Mouse (Mus musculus) heart, embryonic 15.5 days (tissue): ENCODE measurements at regions not wholly inside any gene's neighbourhood (a gene's known extent, or its start where the extent isn't known, plus 50 kb on each side); places are given as distances from the start of the nearest gene placed in this dataset.

ENCODE experiments used
- ATAC-seq: fragments of 200-750 bp; cut with Nextera tagmentation; replicated peaks from 2 replicates; pipeline ENCODE4 v1.8.0; 2017; ENCODE audit warnings: low read depth, moderate TSS enrichment; ENCODE audit not compliant: insufficient number of reproducible peaks, insufficient read depth, low FRiP score
- H3K27ac ChIP-seq: fragments of 300-500 bp; sonication (generic); 2 replicates; pipeline ENCODE4 v1.5.1; 2015; ENCODE audit warnings: mild to moderate bottlenecking, inconsistent platforms
- H3K27me3 ChIP-seq: fragments of 300-500 bp; sonication (generic); 2 replicates; pipeline ENCODE4 v1.6.1; 2015; ENCODE audit warnings: inconsistent platforms
- H3K36me3 ChIP-seq: fragments of 300-500 bp; sonication (generic); 2 replicates; pipeline ENCODE4 v1.6.1; 2015; ENCODE audit warnings: mild to moderate bottlenecking, inconsistent platforms
- H3K4me1 ChIP-seq: fragments of 300-500 bp; sonication (generic); replicated peaks from 2 replicates; pipeline ENCODE4 v1.6.1; 2015; ENCODE audit warnings: inconsistent platforms
- H3K4me2 ChIP-seq: fragments of 300-500 bp; sonication (generic); 2 replicates; pipeline ENCODE4 v1.6.1; 2015; ENCODE audit warnings: inconsistent platforms, mild to moderate bottlenecking, moderate library complexity
- H3K4me3 ChIP-seq: fragments of 300-500 bp; sonication (generic); 2 replicates; pipeline ENCODE4 v1.5.1; 2015; ENCODE audit warnings: mild to moderate bottlenecking, inconsistent platforms
- H3K9ac ChIP-seq: fragments of 300-500 bp; sonication (generic); 2 replicates; pipeline ENCODE4 v1.6.1; 2015; ENCODE audit warnings: mild to moderate bottlenecking, inconsistent platforms
- H3K9me3 ChIP-seq: fragments of 300-500 bp; sonication (generic); replicated peaks from 2 replicates; pipeline ENCODE4 v1.6.1; 2016; ENCODE audit warnings: inconsistent platforms
- WGBS: fragments of 180-500 bp; shearing (Covaris S2); methylation state at CpG from one replicate; pipeline ENCODE4 v1.1.7; 2015; ENCODE audit warnings: mixed read lengths; 5-methylcytosine and 5-hydroxymethylcytosine counted together

GRCm38 (mm10) chr9:61561551-61561950, 189.4 kb downstream of the Tle3 start:
- Histone ChIP-seq H3K27me3 (peaks cover 23% of the 10 kb centered on the region), H3K9ac (no peak overlapping the region), H3K9me3 (no peaks in the 10 kb centered on the region), H3K36me3 (no peaks in the 10 kb centered on the region), H3K4me1 (no peaks in the 10 kb centered on the region), H3K27ac (no peak overlapping the region), H3K4me3 (no peak overlapping the region), H3K4me2 (no peak overlapping the region)
- no peak for ATAC-seq
- 38% methylated on average over 8 of the region's 8 CpGs for WGBS

DNA sequence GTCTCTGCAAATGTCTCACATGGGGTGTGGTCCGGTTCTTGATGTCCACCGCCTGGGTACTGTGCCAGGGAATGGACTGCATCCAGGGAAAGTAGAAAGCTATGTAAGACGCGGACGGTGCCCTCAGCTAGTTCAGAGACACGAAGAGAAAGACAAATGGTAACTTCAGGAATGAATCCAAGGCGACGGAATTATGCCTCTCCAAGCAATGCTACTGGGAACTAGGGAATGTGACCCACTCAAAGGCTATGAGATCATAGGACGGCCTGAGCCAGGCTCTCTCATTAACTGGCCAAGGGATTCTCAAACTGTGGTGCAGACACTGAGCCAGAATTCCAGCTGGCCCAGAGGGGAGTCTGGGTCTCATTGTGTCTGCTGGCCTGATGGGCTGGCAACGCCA, 186.5 kb downstream of the Tle3 start:
- H3K4me1 ChIP-seq = no peaks in the 10 kb centered on the region
- H3K4me3 ChIP-seq = no peak overlapping the region
- no peak overlapping the region for H3K27ac ChIP-seq
- H3K4me2 ChIP-seq = no peak overlapping the region
- H3K9me3 ChIP-seq = no peaks in the 10 kb centered on the region
- H3K36me3 ChIP-seq = no peaks in the 10 kb centered on the region
- WGBS = 75% methylated on average over 10 of the region's 10 CpGs
- no peak overlapping the region for H3K9ac ChIP-seq
- peaks cover 23% of the 10 kb centered on the region for H3K27me3 ChIP-seq
- ATAC-seq = no peak

DNA sequence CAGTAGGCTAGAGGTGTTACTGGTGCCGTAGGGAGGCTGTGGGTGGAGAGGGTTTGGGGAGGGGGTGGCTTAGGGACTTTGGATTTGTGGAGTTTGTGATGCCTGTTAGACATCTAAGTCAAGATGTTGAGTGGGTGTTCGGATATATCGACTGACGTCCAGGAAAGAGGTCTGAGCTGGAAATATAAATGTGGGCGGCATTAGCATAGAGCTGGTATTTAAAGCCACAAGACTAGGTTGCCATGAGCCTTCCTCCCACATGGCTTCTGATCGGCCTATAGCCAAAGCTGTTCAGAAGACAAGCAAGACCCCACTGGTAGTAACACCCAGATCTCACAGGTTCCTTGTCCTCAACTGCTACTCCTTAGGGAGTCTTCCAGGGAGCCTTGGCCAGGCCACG, 184.9 kb downstream of the Tle3 start:
- ATAC-seq = no peak
- H3K9me3 ChIP-seq = no peaks in the 10 kb centered on the region
- no peak overlapping the region for H3K9ac ChIP-seq
- 84% methylated on average over 7 of the region's 7 CpGs for WGBS
- H3K4me3 ChIP-seq = no peak overlapping the region
- H3K4me2 ChIP-seq = no peak overlapping the region
- no peaks in the 10 kb centered on the region for H3K36me3 ChIP-seq
- no peak overlapping the region for H3K27ac ChIP-seq
- no peaks in the 10 kb centered on the region for H3K4me1 ChIP-seq
- H3K27me3 ChIP-seq = peaks cover 17% of the 10 kb centered on the region

GRCm38 (mm10) chr9:61555173-61555572, 183.0 kb downstream of the Tle3 start:
- no peaks in the 10 kb centered on the region for H3K9me3 ChIP-seq
- no peak overlapping the region for H3K4me3 ChIP-seq
- no peak overlapping the region for H3K4me2 ChIP-seq
- H3K36me3 ChIP-seq = no peaks in the 10 kb centered on the region
- H3K27me3 ChIP-seq = peaks cover 11% of the 10 kb centered on the region; the same call in 1 of the 2 replicates
- WGBS = 87% methylated on average over 8 of the region's 8 CpGs
- ATAC-seq = no peak
- H3K27ac ChIP-seq = no peak overlapping the region
- no peaks in the 10 kb centered on the region for H3K4me1 ChIP-seq
- H3K9ac ChIP-seq = no peak overlapping the region

DNA sequence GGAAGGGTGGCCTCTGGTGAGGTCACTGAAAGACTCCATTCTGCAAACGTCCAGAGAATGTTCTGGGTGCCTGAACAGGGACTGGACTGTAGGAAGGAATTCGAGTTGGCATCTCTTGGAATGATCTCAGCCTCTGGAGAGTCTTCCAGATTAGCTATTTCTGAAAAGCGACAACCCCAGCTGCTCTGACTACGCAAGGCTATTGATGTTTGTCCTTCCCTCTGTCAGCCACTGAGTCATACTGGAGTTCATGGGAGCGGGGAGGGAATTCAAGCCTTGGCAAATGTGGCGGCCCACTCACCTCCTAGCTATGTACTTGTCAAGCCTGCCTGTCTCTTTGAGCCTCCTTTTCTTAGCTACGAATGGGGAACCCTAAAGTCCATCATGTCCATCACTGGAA, 182.4 kb downstream of the Tle3 start:
- Histone ChIP-seq H3K27me3 (peaks cover 11% of the 10 kb centered on the region; the same call in 1 of the 2 replicates), H3K9ac (no peak overlapping the region), H3K9me3 (no peaks in the 10 kb centered on the region), H3K4me1 (no peaks in the 10 kb centered on the region), H3K4me2 (no peak overlapping the region), H3K4me3 (no peak overlapping the region), H3K27ac (no peak overlapping the region), H3K36me3 (no peaks in the 10 kb centered on the region)
- ATAC-seq = no peak
- 63% methylated on average over 7 of the region's 7 CpGs for WGBS

DNA sequence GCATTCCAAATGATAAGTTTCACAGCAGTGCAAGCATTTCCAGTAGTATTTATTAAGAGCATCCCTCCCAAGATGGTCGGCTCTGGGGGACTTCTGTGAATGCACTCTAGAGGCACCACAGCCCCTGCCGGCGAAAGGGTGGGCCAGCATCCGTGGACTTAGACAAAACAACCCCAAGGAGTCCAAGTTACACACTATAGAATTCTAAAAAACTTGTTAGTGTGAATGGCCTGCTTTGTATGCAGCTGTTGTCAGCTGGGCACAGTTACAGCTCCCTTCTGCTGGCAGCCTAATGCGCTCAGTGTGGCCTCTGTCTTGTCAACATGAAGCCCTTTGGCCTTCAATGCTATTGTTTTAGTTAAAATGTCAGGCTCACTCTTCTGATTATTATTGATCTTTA, 181.5 kb downstream of the Tle3 start:
- H3K9ac ChIP-seq = no peak overlapping the region
- ATAC-seq = no peak
- no peaks in the 10 kb centered on the region for H3K36me3 ChIP-seq
- H3K4me3 ChIP-seq = no peak overlapping the region
- WGBS = 71% methylated on average over 5 of the region's 5 CpGs
- no peaks in the 10 kb centered on the region for H3K9me3 ChIP-seq
- peaks cover 11% of the 10 kb centered on the region; the same call in 1 of the 2 replicates for H3K27me3 ChIP-seq
- no peaks in the 10 kb centered on the region for H3K4me1 ChIP-seq
- H3K27ac ChIP-seq = no peak overlapping the region
- H3K4me2 ChIP-seq = no peak overlapping the region

GRCm38 (mm10) chr9:61551361-61551760, 179.2 kb downstream of the Tle3 start:
- no peak for ATAC-seq
- H3K4me2 ChIP-seq = no peak overlapping the region
- H3K4me1 ChIP-seq = no peaks in the 10 kb centered on the region
- peaks cover 8% of the 10 kb centered on the region; the same call in 1 of the 2 replicates for H3K27me3 ChIP-seq
- H3K9ac ChIP-seq = no peak overlapping the region
- H3K36me3 ChIP-seq = no peaks in the 10 kb centered on the region
- H3K4me3 ChIP-seq = no peak overlapping the region
- H3K27ac ChIP-seq = no peak overlapping the region
- no peaks in the 10 kb centered on the region for H3K9me3 ChIP-seq
- WGBS = 46% methylated on average over 9 of the region's 9 CpGs

- Histone ChIP-seq H3K9ac (no peak overlapping the region), H3K4me3 (no peak overlapping the region), H3K4me1 (no peaks in the 10 kb centered on the region), H3K36me3 (no peaks in the 10 kb centered on the region), H3K9me3 (no peaks in the 10 kb centered on the region), H3K27me3 (peaks cover 8% of the 10 kb centered on the region; the same call in 1 of the 2 replicates), H3K27ac (no peak overlapping the region), H3K4me2 (no peak overlapping the region)
- WGBS = 90% methylated on average over 3 of the region's 3 CpGs
- no peak for ATAC-seq
Observed at GRCm38 (mm10) chr9:61550326-61550725, 178.2 kb downstream of the Tle3 start.

DNA sequence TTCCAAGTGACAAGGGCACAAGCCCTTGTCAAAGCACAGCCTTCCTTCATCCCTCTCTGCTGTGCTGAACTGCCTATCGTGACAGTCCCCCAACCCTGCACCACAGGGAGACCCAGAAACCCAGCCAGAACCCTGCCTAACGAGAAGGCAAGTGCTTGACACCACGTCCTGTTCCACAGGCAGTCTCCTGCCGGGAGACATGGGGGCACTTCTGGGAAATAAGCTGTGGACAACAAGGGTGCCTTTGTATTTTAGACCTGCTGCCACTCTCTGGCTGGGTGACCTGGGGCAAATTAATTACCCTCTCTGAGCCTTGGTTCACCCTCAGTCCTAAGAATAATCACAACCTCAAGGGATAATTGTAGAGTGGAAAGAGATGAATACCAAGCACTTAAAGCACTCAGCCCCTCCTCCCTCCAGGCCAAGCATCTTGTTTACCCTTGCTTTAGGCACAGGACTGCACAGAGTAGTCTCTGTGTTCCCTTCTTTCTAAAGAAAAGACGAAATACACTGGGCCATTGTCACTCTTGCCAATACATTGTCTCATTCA, 177.6 kb downstream of the Tle3 start:
- Histone ChIP-seq H3K4me1 (no peaks in the 10 kb centered on the region), H3K9me3 (no peaks in the 10 kb centered on the region), H3K27me3 (peaks cover 8% of the 10 kb centered on the region; the same call in 1 of the 2 replicates), H3K4me3 (no peak overlapping the region), H3K36me3 (no peaks in the 10 kb centered on the region), H3K9ac (no peak overlapping the region), H3K27ac (no peak overlapping the region), H3K4me2 (no peak overlapping the region)
- WGBS = 50% methylated on average over 5 of the region's 5 CpGs
- ATAC-seq = no peak

GRCm38 (mm10) chr9:61537316-61538189, 165.4 kb downstream of the Tle3 start:
- Histone ChIP-seq H3K9me3 (no peaks in the 10 kb centered on the region), H3K36me3 (no peaks in the 10 kb centered on the region), H3K4me1 (no peaks in the 10 kb centered on the region), H3K27ac (no peak overlapping the region), H3K27me3 (peaks cover 47% of the 10 kb centered on the region), H3K4me2 (peak overlapping the region; percentile 18; the same call in 1 of the 2 replicates), H3K4me3 (no peak overlapping the region), H3K9ac (no peak overlapping the region)
- no peak for ATAC-seq
- 16% methylated on average over 19 of the region's 22 CpGs for WGBS

DNA sequence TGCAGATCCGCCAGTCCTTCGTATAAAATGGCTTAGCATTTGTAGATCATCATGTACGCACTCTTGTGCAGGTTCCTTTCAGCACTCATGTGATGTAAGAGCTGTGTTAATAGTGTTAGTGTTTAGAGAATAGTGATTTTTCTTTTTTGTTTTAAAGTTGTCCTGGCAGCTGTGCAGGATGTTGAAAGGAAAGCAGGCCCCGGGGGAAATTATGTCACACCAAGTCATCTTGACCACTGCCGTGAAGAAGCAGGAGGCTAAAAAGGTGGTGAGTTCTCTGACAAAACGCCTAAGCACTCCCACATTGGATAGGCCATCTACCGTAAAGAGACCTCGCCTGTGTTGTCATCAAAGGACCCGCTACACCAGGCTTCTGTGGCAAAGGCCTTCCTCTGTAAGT, 161.1 kb downstream of the Tle3 start:
- Histone ChIP-seq H3K27ac (no peak overlapping the region), H3K9me3 (no peaks in the 10 kb centered on the region), H3K36me3 (no peaks in the 10 kb centered on the region), H3K27me3 (peaks cover 37% of the 10 kb centered on the region), H3K4me1 (no peaks in the 10 kb centered on the region), H3K9ac (no peak overlapping the region), H3K4me2 (no peak overlapping the region), H3K4me3 (no peak overlapping the region)
- WGBS = 65% methylated on average over 9 of the region's 9 CpGs
- no peak for ATAC-seq
